Mouse (Mus musculus) cerebellum, postnatal 10 days (tissue): ENCODE measurements around the gene Cops4.

ENCODE experiments used
- DNase-seq, 2 experiments: peaks; one replicate each; pipeline ENCODE4 v3.0.0; 2021; ENCODE audit warnings: mixed read lengths in 2 of 2

Gene Cops4

GRCm38 (mm10) chr5:100546294-100547080, 28.4 kb downstream of the Cops4 start:
- peak; percentile 15 to 31 for DNase-seq

GRCm38 (mm10) chr5:100548236-100548635, 30.1 kb downstream of the Cops4 start:
- no peak for DNase-seq

- DNase-seq = no peak
Measured at GRCm38 (mm10) chr5:100549311-100549710, 31.2 kb downstream of the Cops4 start.

GRCm38 (mm10) chr5:100550151-100550550, 32.0 kb downstream of the Cops4 start:
- DNase-seq = no peak

- DNase-seq = no peak
Measured at GRCm38 (mm10) chr5:100551952-100552351, 33.8 kb downstream of the Cops4 start.

GRCm38 (mm10) chr5:100553426-100553825, 35.3 kb downstream of the Cops4 start:
- peak; percentile 56 to 67 for DNase-seq

GRCm38 (mm10) chr5:100557019-100557418, 38.9 kb downstream of the Cops4 start:
- no peak for DNase-seq

- no peak for DNase-seq
Measured at GRCm38 (mm10) chr5:100557537-100557936, 39.4 kb downstream of the Cops4 start.

GRCm38 (mm10) chr5:100558783-100559182, 40.7 kb downstream of the Cops4 start:
- no peak for DNase-seq

- no peak for DNase-seq
Measured at GRCm38 (mm10) chr5:100559357-100559756, 41.2 kb downstream of the Cops4 start.

GRCm38 (mm10) chr5:100562702-100563101, 44.6 kb downstream of the Cops4 start:
- no peak for DNase-seq

GRCm38 (mm10) chr5:100566798-100567197, 48.7 kb downstream of the Cops4 start:
- DNase-seq = no peak

GRCm38 (mm10) chr5:100567258-100568032, 49.3 kb downstream of the Cops4 start:
- DNase-seq = no peak

- DNase-seq = no peak
Measured at GRCm38 (mm10) chr5:100568177-100568576, 50.1 kb downstream of the Cops4 start.

GRCm38 (mm10) chr5:100568802-100569201, 50.7 kb downstream of the Cops4 start:
- no peak for DNase-seq

GRCm38 (mm10) chr5:100569250-100569934, 51.3 kb downstream of the Cops4 start:
- DNase-seq = no peak

GRCm38 (mm10) chr5:100569997-100570595, 52.0 kb downstream of the Cops4 start:
- no peak for DNase-seq

- DNase-seq = no peak
Measured at GRCm38 (mm10) chr5:100570716-100571115, 52.6 kb downstream of the Cops4 start.

- no peak for DNase-seq
Measured at GRCm38 (mm10) chr5:100572069-100572468, 54.0 kb downstream of the Cops4 start, which contains the start of gene Plac8. Gene Plac8, minus strand, starts transcription at chr5:100572245.

- DNase-seq = no peak
Measured at GRCm38 (mm10) chr5:100573256-100573655, 55.1 kb downstream of the Cops4 start.

GRCm38 (mm10) chr5:100574771-100575170, 56.7 kb downstream of the Cops4 start:
- DNase-seq = no peak

- DNase-seq = no peak
Measured at GRCm38 (mm10) chr5:100578863-100579411, 60.8 kb downstream of the Cops4 start.
